Mouse (Mus musculus): ENCODE data around the gene Rbm38. TPM values are rescaled to one million over a fixed set of nuclear protein-coding genes. Genes with fewer than 3 reads are reported as not detected.

Gene Rbm38
- polyA plus RNA-seq, 1 experiment from 2014 or later, result 39.0 TPM

- Histone ChIP-seq H3K27me3 (replicated peaks; ENCODE audit: control insufficient read depth, insufficient read depth, low read length) (no peaks in the 10 kb centered on the region), H3K4me3 (ENCODE audit: low read depth, low read length) (peak overlapping the region; percentile 78), H3K4me1 (replicated peaks; ENCODE audit: control insufficient read depth, insufficient read depth, low read length) (peaks cover 20% of the 10 kb centered on the region), H3K9ac (ENCODE audit: low read depth, low read length) (no peak overlapping the region), H3K4me2 (replicated peaks; ENCODE audit: low read depth) (peak overlapping the region; percentile 96), H3K27ac (ENCODE audit: low read depth, low read length) (no peak overlapping the region; the same call in 1 of the 2 replicates), H3K9me3 (ENCODE audit: control insufficient read depth) (no peaks in the 10 kb centered on the region), H3K36me3 (ENCODE audit: control insufficient read depth, insufficient read depth) (peaks cover 20% of the 10 kb centered on the region; the same call in 1 of the 2 replicates)
- no peak for ATAC-seq
- 53% methylated on average over 8 of the region's 8 CpGs for WGBS
- TF ChIP-seq CTCF (IDR thresholded peaks at IDR 0.05; ENCODE audit: low read depth), result no peak
These were observed 4.1 kb downstream of the Rbm38 start for GRCm38 (mm10) chr2:173024392-173024791.

- no peak overlapping the region for H3K9ac ChIP-seq (ENCODE audit: low read depth, low read length)
- no peak overlapping the region for H3K4me3 ChIP-seq (ENCODE audit: low read depth, low read length)
- peaks cover 20% of the 10 kb centered on the region for H3K4me1 ChIP-seq (replicated peaks; ENCODE audit: control insufficient read depth, insufficient read depth, low read length)
- H3K4me2 ChIP-seq (replicated peaks; ENCODE audit: low read depth), result peak overlapping the region; percentile 96
- 48% methylated on average over 4 of the region's 4 CpGs for WGBS
- no peaks in the 10 kb centered on the region for H3K27me3 ChIP-seq (replicated peaks; ENCODE audit: control insufficient read depth, insufficient read depth, low read length)
- peaks cover 20% of the 10 kb centered on the region; the same call in 1 of the 2 replicates for H3K36me3 ChIP-seq (ENCODE audit: control insufficient read depth, insufficient read depth)
- no peak for ATAC-seq
- H3K9me3 ChIP-seq (ENCODE audit: control insufficient read depth), result no peaks in the 10 kb centered on the region
- TF ChIP-seq CTCF (IDR thresholded peaks at IDR 0.05; ENCODE audit: low read depth), result no peak
- H3K27ac ChIP-seq (ENCODE audit: low read depth, low read length), result no peak overlapping the region; the same call in 1 of the 2 replicates
These were observed 4.6 kb downstream of the Rbm38 start for GRCm38 (mm10) chr2:173024938-173025337.

GRCm38 (mm10) chr2:173026286-173026685, 6.0 kb downstream of the Rbm38 start:
- Histone ChIP-seq H3K4me3 (ENCODE audit: low read depth, low read length) (no peak overlapping the region), H3K9ac (ENCODE audit: low read depth, low read length) (no peak overlapping the region), H3K4me1 (replicated peaks; ENCODE audit: control insufficient read depth, insufficient read depth, low read length) (peaks cover 16% of the 10 kb centered on the region), H3K4me2 (replicated peaks; ENCODE audit: low read depth) (peak overlapping the region; percentile 24), H3K36me3 (ENCODE audit: control insufficient read depth, insufficient read depth) (peaks cover 29% of the 10 kb centered on the region; the same call in 1 of the 2 replicates), H3K9me3 (ENCODE audit: control insufficient read depth) (no peaks in the 10 kb centered on the region), H3K27me3 (replicated peaks; ENCODE audit: control insufficient read depth, insufficient read depth, low read length) (no peaks in the 10 kb centered on the region), H3K27ac (ENCODE audit: low read depth, low read length) (peak overlapping the region; percentile 71)
- 40% methylated on average over 5 of the region's 5 CpGs for WGBS
- no peak for TF ChIP-seq CTCF (IDR thresholded peaks at IDR 0.05; ENCODE audit: low read depth)
- no peak for ATAC-seq

- H3K27ac ChIP-seq (ENCODE audit: low read depth, low read length), result peak overlapping the region; percentile 71
- peak overlapping the region; percentile 24 for H3K4me2 ChIP-seq (replicated peaks; ENCODE audit: low read depth)
- no peaks in the 10 kb centered on the region for H3K27me3 ChIP-seq (replicated peaks; ENCODE audit: control insufficient read depth, insufficient read depth, low read length)
- 0 out of 2 replicates have a peak, but pooled peaks have one; percentile 7 for TF ChIP-seq CTCF (IDR thresholded peaks at IDR 0.05; ENCODE audit: low read depth)
- no peak overlapping the region for H3K9ac ChIP-seq (ENCODE audit: low read depth, low read length)
- no peak overlapping the region for H3K4me3 ChIP-seq (ENCODE audit: low read depth, low read length)
- WGBS, result 21% methylated on average over 3 of the region's 3 CpGs
- no peaks in the 10 kb centered on the region for H3K9me3 ChIP-seq (ENCODE audit: control insufficient read depth)
- ATAC-seq, result peak; percentile 83
- H3K4me1 ChIP-seq (replicated peaks; ENCODE audit: control insufficient read depth, insufficient read depth, low read length), result peaks cover 16% of the 10 kb centered on the region
- H3K36me3 ChIP-seq (ENCODE audit: control insufficient read depth, insufficient read depth), result peaks cover 32% of the 10 kb centered on the region; the same call in 1 of the 2 replicates
These were observed 6.4 kb downstream of the Rbm38 start for GRCm38 (mm10) chr2:173026688-173027131.

GRCm38 (mm10) chr2:173027169-173027823, 7.0 kb downstream of the Rbm38 start:
- peaks cover 16% of the 10 kb centered on the region for H3K4me1 ChIP-seq (replicated peaks; ENCODE audit: control insufficient read depth, insufficient read depth, low read length)

GRCm38 (mm10) chr2:173027824-173028495, 7.7 kb downstream of the Rbm38 start:
- H3K9me3 ChIP-seq (ENCODE audit: control insufficient read depth), result no peaks in the 10 kb centered on the region
- peak overlapping the region; percentile 71; the same call in 1 of the 2 replicates for H3K27ac ChIP-seq (ENCODE audit: low read depth, low read length)
- H3K4me2 ChIP-seq (replicated peaks; ENCODE audit: low read depth), result no peak overlapping the region
- ATAC-seq, result no peak
- H3K27me3 ChIP-seq (replicated peaks; ENCODE audit: control insufficient read depth, insufficient read depth, low read length), result no peaks in the 10 kb centered on the region
- H3K4me1 ChIP-seq (replicated peaks; ENCODE audit: control insufficient read depth, insufficient read depth, low read length), result peaks cover 16% of the 10 kb centered on the region
- WGBS, result 69% methylated on average over 4 of the region's 4 CpGs
- peaks cover 45% of the 10 kb centered on the region for H3K36me3 ChIP-seq (ENCODE audit: control insufficient read depth, insufficient read depth)
- H3K9ac ChIP-seq (ENCODE audit: low read depth, low read length), result no peak overlapping the region
- no peak for TF ChIP-seq CTCF (IDR thresholded peaks at IDR 0.05; ENCODE audit: low read depth)
- H3K4me3 ChIP-seq (ENCODE audit: low read depth, low read length), result no peak overlapping the region

More at GRCm38 (mm10) chr2:173027169-173027823, 7.0 kb downstream of the Rbm38 start:
- H3K9ac ChIP-seq (ENCODE audit: low read depth, low read length), result no peak overlapping the region
- no peaks in the 10 kb centered on the region for H3K9me3 ChIP-seq (ENCODE audit: control insufficient read depth)
- H3K36me3 ChIP-seq (ENCODE audit: control insufficient read depth, insufficient read depth), result peaks cover 38% of the 10 kb centered on the region
- TF ChIP-seq CTCF (IDR thresholded peaks at IDR 0.05; ENCODE audit: low read depth), result no peak
- H3K4me2 ChIP-seq (replicated peaks; ENCODE audit: low read depth), result peak overlapping the region; percentile 24; the same call in 1 of the 2 replicates
- H3K27me3 ChIP-seq (replicated peaks; ENCODE audit: control insufficient read depth, insufficient read depth, low read length), result no peaks in the 10 kb centered on the region
- H3K27ac ChIP-seq (ENCODE audit: low read depth, low read length), result peak overlapping the region; percentile 71
- WGBS, result 76% methylated on average over 6 of the region's 6 CpGs
- H3K4me3 ChIP-seq (ENCODE audit: low read depth, low read length), result no peak overlapping the region
- ATAC-seq, result no peak

Measured in intestine, postnatal 0 days (tissue).